Mouse (Mus musculus): ENCODE results near the gene Ncbp1.

The Ncbp1 gene

GRCm38 (mm10) chr4:46138287-46139222, at the start of gene Ncbp1, which contains the start of gene Tstd2:
Gene Ncbp1, plus strand, starts transcription at chr4:46138613.
Gene Tstd2, minus strand, starts transcription at chr4:46138694.
- DNase-seq (ENCODE audit: low read depth, low spot score): peak; percentile 96

DNA sequence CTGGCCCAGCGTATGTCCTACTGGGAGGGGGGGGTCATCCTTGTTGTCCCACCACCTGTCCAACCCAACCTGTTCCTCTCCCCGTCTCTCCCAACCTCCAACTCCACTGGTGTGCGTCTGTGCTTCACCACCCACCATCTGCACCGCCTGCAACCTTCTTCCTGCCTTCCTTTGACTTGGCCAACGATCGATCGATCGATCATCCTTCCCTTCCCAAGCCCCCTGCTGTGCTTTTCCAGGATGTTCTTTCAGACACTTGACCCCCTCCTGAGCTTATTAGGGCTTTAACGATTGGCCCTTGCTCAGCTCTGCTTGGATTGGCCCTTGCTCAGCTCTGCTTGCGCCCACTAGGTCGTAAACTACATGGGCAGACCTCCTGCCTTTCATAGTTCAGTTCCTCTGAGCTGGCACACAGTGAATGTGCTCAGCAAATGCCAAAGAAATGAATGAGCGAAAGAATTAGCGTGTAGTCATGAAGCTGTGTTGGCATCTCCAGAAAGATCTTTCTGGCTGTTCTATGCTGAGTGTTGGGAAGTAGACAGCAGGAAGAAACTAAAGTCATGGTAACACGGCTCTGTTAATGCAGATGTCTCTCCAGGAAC, 48.8 kb upstream of the Ncbp1 start:
- DNase-seq (ENCODE audit: low read depth, low spot score): no peak

- no peak for DNase-seq (ENCODE audit: low read depth, low spot score)
These were observed 45.9 kb upstream of the Ncbp1 start for GRCm38 (mm10) chr4:46092429-46093076.

GRCm38 (mm10) chr4:46094916-46095825, 43.2 kb upstream of the Ncbp1 start:
- DNase-seq (ENCODE audit: low read depth, low spot score): peak; percentile 64

DNA sequence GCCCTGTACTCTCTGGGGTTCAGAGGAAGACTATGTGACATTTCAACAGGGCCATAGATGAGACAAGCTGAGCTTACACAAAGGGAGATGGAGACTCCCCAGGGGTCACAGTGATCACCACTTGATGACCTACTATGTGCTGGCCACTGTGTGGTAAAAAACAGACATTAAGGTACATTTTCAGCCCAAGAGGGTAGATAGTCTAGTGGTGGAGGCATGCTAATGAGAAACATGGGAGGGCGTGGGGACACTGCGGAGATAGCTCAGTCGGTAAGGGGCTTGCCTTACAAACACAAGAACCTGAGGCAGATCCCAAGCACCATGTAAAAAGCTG, 42.6 kb upstream of the Ncbp1 start:
- DNase-seq (ENCODE audit: low read depth, low spot score): no peak

DNA sequence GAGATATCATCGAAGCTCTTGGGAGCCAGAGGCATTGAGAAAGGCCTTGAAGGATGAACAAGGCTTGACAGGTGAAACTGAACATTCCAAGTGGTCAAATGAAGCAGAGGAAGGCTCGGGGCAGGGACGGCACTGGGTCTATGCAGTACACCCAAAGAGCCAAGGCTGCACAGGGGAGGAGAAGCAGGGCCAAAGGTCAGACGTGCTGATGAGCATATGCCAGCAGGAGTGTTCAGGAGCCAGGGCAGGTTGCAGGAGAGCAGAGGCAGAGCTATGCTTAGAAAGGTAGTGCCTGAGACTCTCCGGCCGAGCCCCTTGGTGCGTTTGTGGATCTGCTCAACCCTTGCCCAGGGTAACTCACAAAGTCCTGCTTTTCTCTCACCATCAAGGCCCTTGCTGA, 41.9 kb upstream of the Ncbp1 start:
- DNase-seq (ENCODE audit: low read depth, low spot score): no peak

GRCm38 (mm10) chr4:46097591-46097990, 40.8 kb upstream of the Ncbp1 start:
- peak; percentile 35 for DNase-seq (ENCODE audit: low read depth, low spot score)

DNA sequence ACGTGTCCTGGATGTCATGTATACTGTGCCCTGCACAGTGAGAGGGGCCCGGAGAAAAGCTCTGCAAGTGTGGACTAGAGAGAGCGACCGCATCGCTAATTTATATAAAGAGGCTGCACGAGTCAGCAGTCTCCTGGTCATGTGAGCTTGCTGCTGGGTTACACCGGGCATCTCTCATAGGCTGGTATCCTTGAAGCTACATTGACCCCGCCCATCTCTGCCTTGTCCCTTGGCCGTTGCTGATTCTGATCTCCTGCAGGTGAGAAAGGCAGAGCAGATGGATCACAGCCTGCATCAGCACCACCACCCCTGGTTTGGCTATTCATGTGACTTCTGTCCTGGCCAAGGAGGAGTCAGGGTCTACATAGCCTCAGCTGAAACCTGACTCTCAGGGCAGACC, 39.3 kb upstream of the Ncbp1 start:
- DNase-seq (ENCODE audit: low read depth, low spot score): no peak

GRCm38 (mm10) chr4:46100539-46100938, 37.9 kb upstream of the Ncbp1 start:
- DNase-seq (ENCODE audit: low read depth, low spot score): no peak

DNA sequence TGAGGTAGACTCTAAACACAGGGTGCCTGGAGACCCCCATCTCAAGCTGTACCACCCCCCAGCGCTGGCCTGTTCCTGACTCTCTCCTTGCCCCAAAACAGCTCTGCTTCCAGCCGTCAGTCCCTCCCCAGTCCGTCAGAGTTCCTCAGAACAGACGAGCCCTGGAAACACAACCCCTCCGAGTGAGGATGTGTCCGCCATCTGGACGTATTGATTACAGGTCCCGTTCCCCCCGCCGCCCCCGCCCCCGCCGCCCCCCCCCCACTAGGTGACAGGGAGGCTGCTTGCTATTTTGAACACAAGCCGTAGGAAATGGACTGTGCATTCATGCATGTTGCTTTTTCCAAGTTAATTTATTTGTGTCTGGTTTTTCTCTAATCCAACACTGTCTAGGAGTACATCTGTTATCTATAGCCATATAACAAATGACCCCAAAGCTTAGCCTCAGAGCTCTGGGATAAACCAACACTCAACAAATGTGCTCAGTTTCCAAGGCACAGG, 37.2 kb upstream of the Ncbp1 start:
- no peak for DNase-seq (ENCODE audit: low read depth, low spot score)

DNA sequence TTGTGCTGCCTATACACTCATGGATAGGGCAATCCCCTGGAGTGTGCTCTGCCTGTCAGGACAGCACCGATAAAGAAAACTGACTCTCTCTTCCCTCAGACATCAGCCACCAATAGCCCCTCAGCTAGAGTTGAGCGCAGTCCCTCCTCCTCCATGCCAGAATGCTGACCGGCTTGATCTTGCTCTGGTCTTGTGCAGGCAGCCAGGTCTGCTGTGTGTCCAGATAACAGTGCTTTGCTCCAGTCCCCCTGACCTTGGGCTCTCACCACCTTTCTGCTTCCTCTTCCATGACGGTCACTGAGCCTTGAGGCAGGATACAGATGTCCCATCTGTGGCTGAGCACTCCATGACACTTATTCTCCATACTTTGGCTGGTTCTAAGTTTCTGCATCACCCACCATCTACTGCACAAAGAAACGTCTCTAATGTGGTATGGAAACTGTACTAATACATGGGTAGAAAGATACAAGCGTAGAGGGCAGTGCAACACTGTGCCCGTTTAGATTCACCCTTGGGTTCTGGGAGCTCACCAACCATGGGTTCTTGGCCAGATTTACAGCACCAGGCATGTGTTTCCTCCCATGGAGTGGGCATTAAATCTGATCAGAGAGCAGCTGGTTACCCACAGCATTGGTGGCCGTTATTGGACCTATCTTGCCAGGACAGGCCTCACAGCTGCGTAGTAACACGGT, 36.2 kb upstream of the Ncbp1 start:
- DNase-seq (ENCODE audit: low read depth, low spot score): no peak

GRCm38 (mm10) chr4:46110084-46110483, 28.3 kb upstream of the Ncbp1 start:
- no peak for DNase-seq (ENCODE audit: low read depth, low spot score)

GRCm38 (mm10) chr4:46111361-46111760, 27.1 kb upstream of the Ncbp1 start:
- no peak for DNase-seq (ENCODE audit: low read depth, low spot score)

DNA sequence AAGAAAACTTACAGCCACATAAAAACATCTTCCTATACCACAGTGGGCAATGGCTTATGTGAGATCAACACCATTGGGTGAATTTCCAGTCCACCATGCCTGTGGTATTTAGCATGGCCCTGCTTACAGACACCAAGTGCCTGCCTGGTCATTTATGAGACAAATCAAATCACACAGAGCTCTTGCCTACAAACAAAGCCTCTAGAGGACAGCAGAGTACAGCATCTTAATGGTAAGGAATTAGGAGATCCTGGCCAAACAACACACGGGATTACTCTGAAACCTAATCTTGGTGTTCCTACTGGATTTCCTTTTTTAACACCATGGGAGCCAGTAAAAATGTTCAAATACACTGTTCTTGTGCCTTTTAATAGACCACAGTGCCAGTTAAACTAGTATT, 23.1 kb upstream of the Ncbp1 start:
- no peak for DNase-seq (ENCODE audit: low read depth, low spot score)

DNA sequence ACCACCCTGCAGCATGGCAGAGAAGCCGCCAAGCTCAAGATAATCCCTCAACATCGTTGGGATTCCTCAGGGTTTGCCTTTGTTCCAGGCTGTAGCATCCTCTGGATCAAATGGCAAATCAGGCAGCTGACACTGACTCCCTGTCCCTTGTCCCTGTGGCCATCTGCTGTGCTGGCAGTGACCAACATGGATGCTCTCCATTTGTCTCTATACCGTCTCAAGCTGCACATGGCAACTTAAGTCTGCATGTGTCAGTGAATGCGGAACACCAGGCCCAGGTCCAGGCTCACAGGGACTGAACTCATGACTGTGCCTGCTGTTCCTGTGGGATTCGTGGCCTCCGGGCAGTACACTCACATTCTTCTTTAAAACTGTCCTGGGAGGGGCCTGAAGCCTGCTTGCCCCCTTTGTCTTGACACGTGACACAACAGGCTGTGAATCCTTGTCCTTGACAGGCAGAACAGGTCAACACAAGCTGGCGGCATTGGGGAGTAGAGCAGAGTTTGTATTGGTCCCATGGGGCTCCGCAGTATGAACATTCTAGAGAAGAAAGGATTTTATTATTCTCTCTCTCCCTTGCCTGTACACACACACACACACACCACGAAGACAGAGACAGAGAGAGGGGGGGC, 21.8 kb upstream of the Ncbp1 start:
- no peak for DNase-seq (ENCODE audit: low read depth, low spot score)

DNA sequence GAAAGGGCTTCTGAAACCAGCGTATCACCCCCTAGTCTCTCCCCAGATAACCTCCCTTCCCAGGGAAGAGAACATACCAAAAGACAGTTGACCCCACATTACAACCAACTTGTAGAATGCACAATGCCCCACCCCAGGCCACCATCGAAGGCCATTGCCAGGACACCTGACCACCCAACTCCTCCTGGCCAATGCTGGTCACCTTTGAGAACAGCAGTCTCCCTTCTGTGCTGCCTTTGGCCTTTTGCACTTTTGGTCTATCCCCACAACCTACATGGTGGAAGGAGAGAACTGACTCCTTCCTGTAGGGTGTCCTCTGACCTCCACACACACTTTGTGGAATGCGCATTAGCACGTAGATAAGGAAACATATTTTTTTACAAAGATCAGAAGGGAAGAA, 20.9 kb upstream of the Ncbp1 start:
- no peak for DNase-seq (ENCODE audit: low read depth, low spot score)

GRCm38 (mm10) chr4:46119514-46120094, 18.8 kb upstream of the Ncbp1 start:
- DNase-seq (ENCODE audit: low read depth, low spot score): no peak

DNA sequence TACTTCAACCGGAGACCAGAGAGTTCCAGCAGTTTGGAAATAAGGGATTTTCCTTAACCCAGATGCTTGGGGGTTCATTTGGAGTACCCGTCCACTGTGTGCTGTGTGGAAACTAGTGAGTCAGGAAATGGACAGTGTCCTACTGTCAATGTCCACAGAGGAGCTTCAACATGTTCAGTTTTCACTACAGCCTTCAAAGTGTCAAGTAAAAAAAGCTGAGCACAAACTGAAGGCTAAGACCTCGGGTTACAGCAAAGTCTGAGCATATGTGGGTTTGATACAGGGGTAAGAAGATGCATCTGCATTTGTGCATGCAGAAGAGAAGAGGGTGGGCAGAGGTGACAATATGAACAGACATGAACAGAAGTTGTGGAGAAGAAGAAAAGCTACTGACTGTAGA, 17.6 kb upstream of the Ncbp1 start:
- no peak for DNase-seq (ENCODE audit: low read depth, low spot score)

DNA sequence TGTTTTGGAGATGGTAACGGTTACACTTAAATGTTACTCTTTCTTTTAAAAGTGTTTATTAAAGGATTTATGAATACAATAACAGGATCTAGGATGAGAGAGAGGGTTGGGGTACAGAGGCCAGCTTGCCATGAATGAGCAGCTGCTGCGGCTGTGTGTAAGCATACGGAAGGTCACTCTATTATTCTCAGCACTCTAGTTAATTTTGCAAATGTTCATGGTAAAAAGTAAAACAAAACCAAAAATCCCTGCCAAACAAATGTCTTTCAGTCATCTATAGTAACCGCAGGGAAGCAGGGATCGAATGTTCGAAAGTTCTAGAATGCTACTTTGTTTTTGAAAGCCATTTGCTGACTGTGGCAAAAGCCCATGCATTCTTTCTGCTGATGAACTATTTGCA, 15.1 kb upstream of the Ncbp1 start:
- no peak for DNase-seq (ENCODE audit: low read depth, low spot score)

DNA sequence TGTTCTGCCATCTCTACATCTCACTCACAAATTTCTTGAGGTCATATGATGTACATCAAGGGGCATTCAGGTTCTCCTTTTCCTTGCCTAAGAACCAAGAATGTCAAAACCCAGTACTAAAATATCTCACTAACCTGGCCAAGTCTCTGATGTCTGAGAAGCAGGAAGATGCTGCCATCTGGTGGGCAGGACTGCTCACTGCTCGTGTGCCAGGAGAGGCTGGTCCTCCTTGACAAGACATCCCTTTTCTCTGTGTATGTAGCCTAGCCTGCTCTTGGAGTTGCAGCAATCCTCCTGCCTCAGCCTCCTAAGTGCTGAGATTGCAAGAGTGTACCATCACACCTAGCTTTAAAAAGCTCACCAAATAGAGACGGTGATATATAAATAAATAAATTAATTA, 11.9 kb upstream of the Ncbp1 start:
- DNase-seq (ENCODE audit: low read depth, low spot score): peak; percentile 65
